Mouse (Mus musculus): Measurements from ENCODE around the gene Cpne2. TPM values are rescaled to one million over a fixed set of nuclear protein-coding genes. Genes with fewer than 3 reads are reported as not detected.

Gene Cpne2
- polyA plus RNA-seq, 1 experiment: 28.2 TPM

- Histone ChIP-seq H3K27ac (ENCODE audit: insufficient read depth, low read length) (no peak overlapping the region), H3K4me1 (ENCODE audit: control insufficient read depth, insufficient read depth, low read length) (no peaks in the 10 kb centered on the region), H3K4me3 (ENCODE audit: insufficient read depth, low read length) (no peak overlapping the region)
- no peak for TF ChIP-seq CTCF (IDR thresholded peaks at IDR 0.05; ENCODE audit: extremely low read depth, insufficient read depth, low read length)
- no peak for TF ChIP-seq POLR2A (IDR thresholded peaks at IDR 0.05; ENCODE audit: extremely low read depth, insufficient read depth, low read length)
Measured at GRCm38 (mm10) chr8:94516766-94517165, 16.0 kb upstream of the Cpne2 start.

GRCm38 (mm10) chr8:94518331-94518730 lies 14.5 kb upstream of the Cpne2 start:
- Histone ChIP-seq H3K4me1 (ENCODE audit: control insufficient read depth, insufficient read depth, low read length) (no peaks in the 10 kb centered on the region), H3K4me3 (ENCODE audit: insufficient read depth, low read length) (no peak overlapping the region), H3K27ac (ENCODE audit: insufficient read depth, low read length) (no peak overlapping the region)
- TF ChIP-seq POLR2A (IDR thresholded peaks at IDR 0.05; ENCODE audit: extremely low read depth, insufficient read depth, low read length) (no peak), CTCF (IDR thresholded peaks at IDR 0.05; ENCODE audit: extremely low read depth, insufficient read depth, low read length) (no peak)

GRCm38 (mm10) chr8:94519021-94519420 lies 13.8 kb upstream of the Cpne2 start:
- H3K27ac ChIP-seq (ENCODE audit: insufficient read depth, low read length): no peak overlapping the region
- no peak for TF ChIP-seq POLR2A (IDR thresholded peaks at IDR 0.05; ENCODE audit: extremely low read depth, insufficient read depth, low read length)
- TF ChIP-seq CTCF (IDR thresholded peaks at IDR 0.05; ENCODE audit: extremely low read depth, insufficient read depth, low read length): no peak
- H3K4me3 ChIP-seq (ENCODE audit: insufficient read depth, low read length): no peak overlapping the region
- H3K4me1 ChIP-seq (ENCODE audit: control insufficient read depth, insufficient read depth, low read length): no peaks in the 10 kb centered on the region

GRCm38 (mm10) chr8:94521481-94521880 lies 11.3 kb upstream of the Cpne2 start:
- Histone ChIP-seq H3K4me1 (ENCODE audit: control insufficient read depth, insufficient read depth, low read length) (no peaks in the 10 kb centered on the region), H3K27ac (ENCODE audit: insufficient read depth, low read length) (no peak overlapping the region), H3K4me3 (ENCODE audit: insufficient read depth, low read length) (no peak overlapping the region)
- TF ChIP-seq POLR2A (IDR thresholded peaks at IDR 0.05; ENCODE audit: extremely low read depth, insufficient read depth, low read length) (no peak), CTCF (IDR thresholded peaks at IDR 0.05; ENCODE audit: extremely low read depth, insufficient read depth, low read length) (no peak)

DNA sequence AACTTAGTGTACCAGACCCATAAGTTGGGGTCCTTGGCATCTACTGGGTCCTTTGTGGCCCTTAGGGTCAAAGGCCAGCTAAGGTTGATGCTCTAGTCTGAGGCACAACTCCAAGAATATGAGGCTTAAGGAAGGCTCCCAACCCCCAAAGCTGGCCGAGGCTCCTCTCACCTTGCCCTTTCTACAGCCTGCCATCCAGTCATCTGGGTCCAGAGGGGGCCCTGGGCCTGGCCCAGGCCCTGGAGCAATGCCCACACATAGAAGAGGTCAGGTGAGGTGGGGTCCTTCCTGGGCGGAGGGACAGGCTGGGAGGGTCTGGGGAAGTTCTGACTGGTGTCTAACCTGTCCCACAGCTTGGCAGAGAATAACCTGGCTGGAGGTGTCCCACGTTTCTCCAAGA lies 10.3 kb upstream of the Cpne2 start:
- Histone ChIP-seq H3K4me1 (ENCODE audit: control insufficient read depth, insufficient read depth, low read length) (no peaks in the 10 kb centered on the region), H3K4me3 (ENCODE audit: insufficient read depth, low read length) (no peak overlapping the region), H3K27ac (ENCODE audit: insufficient read depth, low read length) (no peak overlapping the region)
- TF ChIP-seq POLR2A (IDR thresholded peaks at IDR 0.05; ENCODE audit: extremely low read depth, insufficient read depth, low read length): no peak
- no peak for TF ChIP-seq CTCF (IDR thresholded peaks at IDR 0.05; ENCODE audit: extremely low read depth, insufficient read depth, low read length)

GRCm38 (mm10) chr8:94524554-94524953 lies 8.2 kb upstream of the Cpne2 start:
- TF ChIP-seq POLR2A (IDR thresholded peaks at IDR 0.05; ENCODE audit: extremely low read depth, insufficient read depth, low read length) (no peak), CTCF (IDR thresholded peaks at IDR 0.05; ENCODE audit: extremely low read depth, insufficient read depth, low read length) (no peak)
- H3K4me1 ChIP-seq (ENCODE audit: control insufficient read depth, insufficient read depth, low read length): no peaks in the 10 kb centered on the region
- H3K4me3 ChIP-seq (ENCODE audit: insufficient read depth, low read length): no peak overlapping the region
- no peak overlapping the region for H3K27ac ChIP-seq (ENCODE audit: insufficient read depth, low read length)

DNA sequence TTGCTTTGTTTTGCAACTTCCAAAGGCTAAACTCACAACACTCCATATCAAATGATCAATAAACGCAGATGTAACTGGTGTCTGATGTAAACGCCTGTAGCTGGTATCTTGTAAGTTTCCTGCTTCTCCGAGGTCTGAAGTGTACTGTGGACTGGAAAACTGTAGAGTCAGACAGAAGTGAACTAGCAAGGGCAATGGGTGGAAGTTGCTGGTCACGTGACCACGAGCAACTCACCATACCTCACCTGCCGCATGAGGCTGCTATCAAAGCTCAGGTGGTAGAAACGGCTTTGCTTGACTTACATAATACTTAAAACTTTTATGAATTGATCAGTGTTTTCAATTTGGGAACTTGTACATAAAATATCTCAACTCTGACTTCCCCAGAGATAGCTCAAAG lies 5.6 kb upstream of the Cpne2 start:
- TF ChIP-seq POLR2A (IDR thresholded peaks at IDR 0.05; ENCODE audit: extremely low read depth, insufficient read depth, low read length) (no peak), CTCF (IDR thresholded peaks at IDR 0.05; ENCODE audit: extremely low read depth, insufficient read depth, low read length) (no peak)
- no peak overlapping the region for H3K4me3 ChIP-seq (ENCODE audit: insufficient read depth, low read length)
- no peaks in the 10 kb centered on the region for H3K4me1 ChIP-seq (ENCODE audit: control insufficient read depth, insufficient read depth, low read length)
- no peak overlapping the region for H3K27ac ChIP-seq (ENCODE audit: insufficient read depth, low read length)

DNA sequence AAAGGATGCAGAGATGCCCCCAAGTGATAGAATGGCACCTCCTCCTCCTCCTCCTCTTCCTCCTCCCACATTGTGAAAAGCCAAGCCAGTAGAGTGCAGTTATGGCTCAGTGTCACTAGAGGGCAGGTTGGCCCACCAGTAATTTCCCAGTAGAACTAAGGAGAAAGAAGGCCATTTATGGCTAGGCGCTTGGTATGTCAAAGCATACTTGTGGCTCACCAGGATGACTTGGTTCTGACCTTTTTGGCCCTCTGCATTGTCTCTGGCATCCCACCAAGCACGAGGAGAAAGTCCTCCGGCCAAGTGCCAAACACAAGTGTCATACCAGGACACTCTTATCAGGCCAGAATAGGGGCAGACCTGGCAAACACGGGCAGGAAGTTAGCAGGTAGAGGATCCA lies 4.5 kb upstream of the Cpne2 start:
- no peaks in the 10 kb centered on the region for H3K4me1 ChIP-seq (ENCODE audit: control insufficient read depth, insufficient read depth, low read length)
- no peak overlapping the region for H3K27ac ChIP-seq (ENCODE audit: insufficient read depth, low read length)
- H3K4me3 ChIP-seq (ENCODE audit: insufficient read depth, low read length): no peak overlapping the region
- TF ChIP-seq POLR2A (IDR thresholded peaks at IDR 0.05; ENCODE audit: extremely low read depth, insufficient read depth, low read length): no peak
- peak; percentile 92 for TF ChIP-seq CTCF (IDR thresholded peaks at IDR 0.05; ENCODE audit: extremely low read depth, insufficient read depth, low read length)

GRCm38 (mm10) chr8:94529875-94530274 lies 2.9 kb upstream of the Cpne2 start:
- H3K4me1 ChIP-seq (ENCODE audit: control insufficient read depth, insufficient read depth, low read length): no peaks in the 10 kb centered on the region
- no peak overlapping the region for H3K27ac ChIP-seq (ENCODE audit: insufficient read depth, low read length)
- no peak overlapping the region for H3K4me3 ChIP-seq (ENCODE audit: insufficient read depth, low read length)
- no peak for TF ChIP-seq CTCF (IDR thresholded peaks at IDR 0.05; ENCODE audit: extremely low read depth, insufficient read depth, low read length)
- no peak for TF ChIP-seq POLR2A (IDR thresholded peaks at IDR 0.05; ENCODE audit: extremely low read depth, insufficient read depth, low read length)

GRCm38 (mm10) chr8:94530643-94531042 lies 2.1 kb upstream of the Cpne2 start:
- H3K4me1 ChIP-seq (ENCODE audit: control insufficient read depth, insufficient read depth, low read length): no peaks in the 10 kb centered on the region
- no peak for TF ChIP-seq CTCF (IDR thresholded peaks at IDR 0.05; ENCODE audit: extremely low read depth, insufficient read depth, low read length)
- TF ChIP-seq POLR2A (IDR thresholded peaks at IDR 0.05; ENCODE audit: extremely low read depth, insufficient read depth, low read length): no peak
- H3K4me3 ChIP-seq (ENCODE audit: insufficient read depth, low read length): no peak overlapping the region

More at GRCm38 (mm10) chr8:94530643-94531042, 2.1 kb upstream of the Cpne2 start:
- H3K27ac ChIP-seq (ENCODE audit: insufficient read depth, low read length): no peak overlapping the region
